Comparison of ENCODE assay signal across 16 mouse cellular contexts in the genomic region with DNA sequence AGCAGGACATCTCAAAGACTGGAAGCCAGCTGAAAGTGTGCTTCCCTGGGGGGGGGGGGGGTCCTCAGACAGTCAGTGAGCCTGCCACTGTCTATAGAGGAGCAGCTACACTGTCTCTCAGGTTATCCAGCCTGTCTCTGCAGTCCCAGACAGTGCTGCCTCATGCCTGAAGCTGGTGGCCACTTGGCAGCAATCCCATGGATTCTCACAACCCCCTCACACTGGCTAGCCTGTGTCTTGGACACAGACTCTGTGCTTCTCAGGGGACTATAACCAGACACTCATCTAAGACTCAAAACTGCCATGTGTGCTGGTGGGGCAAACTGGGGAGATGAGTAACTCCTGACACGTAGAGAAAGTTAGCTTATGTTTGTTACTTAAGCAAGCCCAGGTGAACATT.
"Had no signal": no experiment of that assay in that cellular context is flagged by ENCODE, and none has a peak within 500 bp of the region (broad histone marks: within the 10 kb centered on the region; RNA-seq: fewer than 3 reads in every experiment).

No protein-coding gene starts in this region.

- H3K4me3 ChIP-seq: limb, embryonic 13.5 days; midbrain, embryonic 12.5 days; stomach, embryonic 15.5 days had no signal

- H3K27ac ChIP-seq: kidney, postnatal 0 days; limb, embryonic 13.5 days; liver, embryonic 14.5 days; midbrain, embryonic 12.5 days; stomach, embryonic 15.5 days had no signal

- H3K36me3 ChIP-seq: limb, embryonic 13.5 days; midbrain, embryonic 12.5 days; stomach, embryonic 15.5 days had no signal

- H3K9ac ChIP-seq: limb, embryonic 13.5 days; liver, embryonic 14.5 days; midbrain, embryonic 12.5 days; stomach, embryonic 15.5 days had no signal

- H3K27me3 ChIP-seq: limb, embryonic 13.5 days; midbrain, embryonic 12.5 days; stomach, embryonic 15.5 days had no signal

- H3K4me2 ChIP-seq: limb, embryonic 13.5 days; midbrain, embryonic 12.5 days; stomach, embryonic 15.5 days had no signal

- ATAC-seq: intestine, postnatal 0 days had no signal

- DNase-seq: kidney, adult 9 months; kidney, postnatal 36 days; layer of hippocampus, adult 9-11 months; layer of hippocampus, postnatal 36 days; lung, adult 2 months; lung, postnatal 10 days; lung, postnatal 4 days; right cerebral cortex, postnatal 14 days; thymus, adult 2 months; thymus, postnatal 25 days had no signal

- H3K9me3 ChIP-seq: limb, embryonic 13.5 days; midbrain, embryonic 12.5 days; stomach, embryonic 15.5 days had no signal
